Mouse (Mus musculus) kidney, adult 2 months (tissue): ENCODE measurements around the gene Larp1b.

Experiments used
- CTCF ChIP-seq: fragments of 200-500 bp; conservative IDR thresholded peaks from 2 replicates; pipeline ENCODE4 v1.5.1; 2011; ENCODE audit warnings: low read depth, mild to moderate bottlenecking, control low read depth, low read length, moderate library complexity, mixed read lengths; ENCODE audit not compliant: insufficient read depth, insufficient read length
- POLR2A ChIP-seq: fragments of 200-500 bp; IDR thresholded peaks from one replicate; pipeline ENCODE4 v1.6.1; 2011; ENCODE audit warnings: low read depth, low read length, control low read depth

DNA sequence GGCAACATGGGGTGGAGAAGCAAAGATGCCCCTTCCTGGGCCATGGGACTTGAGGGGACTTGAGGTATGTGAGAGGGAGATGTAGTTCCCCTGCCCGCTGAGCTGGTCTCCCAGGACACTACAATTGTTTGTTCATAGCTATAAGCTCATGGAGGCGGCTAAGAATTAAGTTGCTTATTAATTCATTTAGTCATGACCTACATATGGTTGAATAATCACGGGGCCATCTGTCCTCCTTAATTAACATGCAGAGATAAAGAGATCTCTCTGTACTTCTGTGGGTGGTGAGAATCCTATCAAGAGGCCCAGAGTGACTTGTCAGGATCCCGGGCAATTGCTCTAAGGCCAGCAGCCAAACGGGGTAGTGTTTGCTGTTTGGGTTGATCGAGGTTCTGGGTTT is 98.2 kb downstream of the Larp1b start:
- no peak for TF ChIP-seq CTCF
- no peak for TF ChIP-seq POLR2A
